Mouse (Mus musculus) E14TG2a.4 (cell line): ENCODE measurements at regions not wholly inside any gene's neighbourhood (a gene's known extent, or its start where the extent isn't known, plus 50 kb on each side); places are given as distances from the start of the nearest gene placed in this dataset.

Experiments
- CTCF ChIP-seq: conservative IDR thresholded peaks from 2 replicates; pipeline ENCODE4 v1.5.1; 2014; ENCODE audit warnings: low read length
- NANOG ChIP-seq: IDR thresholded peaks from 2 replicates; pipeline ENCODE4 v1.6.1; 2014; ENCODE audit warnings: borderline replicate concordance, low read length, mixed read lengths
- POU5F1 ChIP-seq: IDR thresholded peaks from 2 replicates; pipeline ENCODE4 v1.6.1; 2014; ENCODE audit warnings: low read length, borderline replicate concordance

DNA sequence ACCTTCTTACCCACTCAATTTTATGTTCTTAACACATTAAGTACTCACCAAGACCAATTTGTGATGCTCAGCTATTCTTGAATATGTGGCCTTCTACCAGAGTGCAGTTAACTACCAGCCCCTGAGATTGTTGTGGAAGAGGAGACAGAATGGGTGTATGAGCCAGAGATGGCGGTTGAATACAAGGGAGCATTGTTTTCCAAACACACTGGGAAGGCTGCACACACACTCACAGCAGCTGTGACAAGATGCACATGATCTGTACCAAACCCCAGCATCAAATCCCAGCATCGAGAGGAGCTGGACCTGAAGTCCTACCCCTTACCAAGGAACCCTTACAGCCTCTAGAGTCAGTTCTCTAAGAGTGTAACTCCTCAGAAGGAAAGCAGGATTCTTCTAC, 91.4 kb upstream of the Wscd1 start:
- TF ChIP-seq CTCF (no peak), POU5F1 (no peak), NANOG (no peak)
